Mouse (Mus musculus) megakaryocyte, embryonic 14.5 days (primary cell): ENCODE measurements around the gene Mtss1l.

Experiments
- FLI1 ChIP-seq: IDR thresholded peaks from 2 replicates; pipeline ENCODE4 v1.6.1; 2012; ENCODE audit warnings: low read length, inconsistent platforms, mixed read lengths
- GATA1 ChIP-seq: IDR thresholded peaks from 3 replicates; pipeline ENCODE4 v1.6.1; 2012; ENCODE audit warnings: mixed read lengths, low read length, inconsistent platforms, borderline replicate concordance

DNA sequence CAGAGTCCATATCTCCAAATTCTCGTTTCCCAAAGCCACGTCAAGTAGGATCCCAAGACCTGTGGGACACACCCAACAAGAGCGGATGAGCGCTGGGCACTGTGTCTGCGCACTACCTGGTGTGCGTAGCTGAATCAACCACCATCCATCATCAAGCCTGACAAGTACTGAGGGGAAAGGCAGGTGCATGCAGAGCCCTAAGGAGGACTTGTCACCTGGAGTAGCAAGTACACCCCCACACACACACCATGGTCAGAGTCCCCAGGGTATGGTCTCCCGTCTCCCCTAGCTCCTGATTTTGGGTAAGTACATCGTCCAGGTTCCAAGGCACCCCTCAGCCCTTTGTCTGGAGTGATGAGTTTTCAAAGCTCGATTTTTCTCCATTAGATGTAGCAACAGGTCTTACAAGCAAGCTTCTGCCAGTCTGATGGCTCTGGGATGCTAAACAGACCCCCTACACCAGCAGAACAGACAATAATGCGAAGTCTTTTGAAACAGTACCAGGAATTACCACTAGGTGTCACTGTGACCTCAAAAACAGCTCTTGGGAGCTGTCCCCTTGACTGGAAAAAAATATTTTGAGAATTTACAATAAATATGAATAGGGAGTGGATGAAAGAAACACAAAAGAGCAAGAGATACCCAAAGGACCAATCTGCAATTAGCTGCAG, 28.4 kb downstream of the Mtss1l start:
- TF ChIP-seq GATA1, result no peak
- TF ChIP-seq FLI1, result no peak
